Mouse (Mus musculus) liver, adult 2 months (tissue): ENCODE measurements around the gene Rbm14.

Experiments used
- CTCF ChIP-seq: fragments of 200-500 bp; IDR thresholded peaks from 2 replicates; pipeline ENCODE4 v1.5.1; 2011; ENCODE audit warnings: low read depth, low read length, control low read depth
- POLR2A ChIP-seq: fragments of 200-500 bp; IDR thresholded peaks from 2 replicates; pipeline ENCODE4 v1.6.1; 2011; ENCODE audit warnings: low read length, control low read depth; ENCODE audit not compliant: insufficient read depth; ENCODE audit errors: extremely low read depth

- no peak for TF ChIP-seq POLR2A
- TF ChIP-seq CTCF = no peak
Measured at GRCm38 (mm10) chr19:4859081-4859480, 47.6 kb upstream of the Rbm14 start.
